In genomic region chr14:4726038-4726880, GRCm38 (mm10) we compare ENCODE assay signal across 11 mouse cellular contexts. TPM values are rescaled to one million over a fixed set of nuclear protein-coding genes. Genes with fewer than 3 reads are reported as not detected.
DNase-seq lines count a peak whose midpoint lies in the region; ATAC-seq and TF ChIP-seq lines count a peak whose summit lies in the region.
"Not testable (repeated sequence)": the region's sequence is repeated elsewhere in the genome, so short reads cannot be mapped to it uniquely, and the experiment has no call there.
"Had no signal": no experiment of that assay in that cellular context is flagged by ENCODE, and none has a peak within 500 bp of the region (broad histone marks: within the 10 kb centered on the region; RNA-seq: fewer than 3 reads in every experiment).

Gene Gm3252 (plus strand): TSS chr14:4726775.

- ATAC-seq in forebrain, embryonic 13.5 days; heart, embryonic 13.5 days (ENCODE audit: extremely low read depth, insufficient number of reproducible peaks, low FRiP score, low TSS enrichment); hindbrain, embryonic 16.5 days; lung, postnatal 0 days; neural tube, embryonic 11.5 days (ENCODE audit: insufficient read depth, low FRiP score, low TSS enrichment): not testable (repeated sequence)

- not testable (repeated sequence) for H3K4me1 ChIP-seq in forebrain, embryonic 13.5 days; heart, embryonic 13.5 days; hindbrain, embryonic 16.5 days (ENCODE audit: control insufficient read depth, insufficient read depth, low read depth, low read length); lung, postnatal 0 days (ENCODE audit: insufficient read depth, low read depth, low read length); neural tube, embryonic 11.5 days (ENCODE audit: control insufficient read depth, insufficient read depth, low read length)

- TF ChIP-seq CTCF in left cerebral cortex, adult 2 months (IDR thresholded peaks at IDR 0.05); lung, postnatal 0 days (IDR thresholded peaks at IDR 0.05): not testable (repeated sequence)

- intact Hi-C loops in left cerebral cortex, adult 2 months (cut with DNase I), result not testable (repeated sequence)

- not testable (repeated sequence) for H3K9ac ChIP-seq in forebrain, embryonic 13.5 days; heart, embryonic 13.5 days; lung, postnatal 0 days (replicated peaks; ENCODE audit: low read depth); neural tube, embryonic 11.5 days (ENCODE audit: low read length)
- peak within 1 kb of the TSS; percentile 45 for H3K9ac ChIP-seq in hindbrain, embryonic 16.5 days (ENCODE audit: low read depth, low read length)

- not testable (repeated sequence) for H3K9me3 ChIP-seq in forebrain, embryonic 13.5 days (replicated peaks); heart, embryonic 13.5 days; hindbrain, embryonic 16.5 days (ENCODE audit: control insufficient read depth, low read length); lung, postnatal 0 days (ENCODE audit: low read length); neural tube, embryonic 11.5 days (ENCODE audit: control insufficient read depth, low read length)

- peak within 1 kb of the TSS; percentile 34 for H3K4me3 ChIP-seq in forebrain, embryonic 13.5 days
- peak within 1 kb of the TSS; percentile 35 for H3K4me3 ChIP-seq in heart, embryonic 13.5 days
- peak within 1 kb of the TSS; percentile 34 for H3K4me3 ChIP-seq in hindbrain, embryonic 16.5 days (ENCODE audit: low read length)
- 0 out of 2 replicates have a peak within 1 kb of the TSS, but pooled peaks have one; percentile 22 for H3K4me3 ChIP-seq in left cerebral cortex, adult 2 months
- not testable (repeated sequence) for H3K4me3 ChIP-seq in lung, postnatal 0 days (ENCODE audit: low read depth, low read length); neural tube, embryonic 11.5 days (ENCODE audit: low read depth, low read length)

- H3K36me3 ChIP-seq in forebrain, embryonic 13.5 days (ENCODE audit: poor library complexity, severe bottlenecking); heart, embryonic 13.5 days; hindbrain, embryonic 16.5 days (ENCODE audit: control insufficient read depth, insufficient read depth, low read length); lung, postnatal 0 days (ENCODE audit: insufficient read depth, low read length); neural tube, embryonic 11.5 days (ENCODE audit: control insufficient read depth, insufficient read depth, low read length): not testable (repeated sequence)

- TF ChIP-seq EP300 in lung, postnatal 0 days (IDR thresholded peaks at IDR 0.05), result not testable (repeated sequence)

- DNase-seq in embryo, embryonic 11 days, result peak; percentile 0
- DNase-seq in left cerebral cortex, adult 2 months (ENCODE audit: extremely low spot score in 1 of 2, low spot score in 2 of 2), result peak in 1 of 2 experiments; percentile 5
- DNase-seq in lung, postnatal 0 days (ENCODE audit: low spot score), result peak; percentile 1
- DNase-seq in neural tube, embryonic 11.5 days (ENCODE audit: low spot score), result peak; percentile 7
- peak; percentile 2 for DNase-seq in thymus, postnatal 4 days

- not testable (repeated sequence) for H3K27ac ChIP-seq in forebrain, embryonic 13.5 days; heart, embryonic 13.5 days (replicated peaks); hindbrain, embryonic 16.5 days (ENCODE audit: low read depth, low read length); left cerebral cortex, adult 2 months; lung, postnatal 0 days (ENCODE audit: low read length); neural tube, embryonic 11.5 days (ENCODE audit: low read depth, low read length)

- 4% methylated on average over 6 of the region's 47 CpGs for WGBS in forebrain, embryonic 13.5 days
- WGBS in heart, embryonic 13.5 days, result 3% methylated on average over 5 of the region's 47 CpGs
- 1% methylated on average over 11 of the region's 47 CpGs for WGBS in hindbrain, embryonic 16.5 days
- WGBS in lung, postnatal 0 days, result 0% methylated on average over 2 of the region's 47 CpGs
- under 1% methylated on average over 10 of the region's 47 CpGs for WGBS in neural tube, embryonic 11.5 days

- H3K27me3 ChIP-seq in forebrain, embryonic 13.5 days; heart, embryonic 13.5 days (replicated peaks); hindbrain, embryonic 16.5 days (replicated peaks; ENCODE audit: control insufficient read depth, insufficient read depth, low read length); lung, postnatal 0 days (replicated peaks; ENCODE audit: insufficient read depth, low read length); neural tube, embryonic 11.5 days (ENCODE audit: control insufficient read depth, insufficient read depth, low read length): not testable (repeated sequence)

- H3K4me2 ChIP-seq in forebrain, embryonic 13.5 days, result peak within 1 kb of the TSS; percentile 53
- H3K4me2 ChIP-seq in heart, embryonic 13.5 days, result peak within 1 kb of the TSS; percentile 55
- H3K4me2 ChIP-seq in hindbrain, embryonic 16.5 days (ENCODE audit: low read length), result peak within 1 kb of the TSS; percentile 48
- H3K4me2 ChIP-seq in lung, postnatal 0 days (replicated peaks; ENCODE audit: low read depth, low read length), result not testable (repeated sequence)
- peak within 1 kb of the TSS; percentile 29 for H3K4me2 ChIP-seq in neural tube, embryonic 11.5 days (ENCODE audit: low read depth)

RNA-seq across cellular contexts. Expression of gene Gm3252, which starts in this region (rescaled TPM):
- polyA plus RNA-seq in forebrain, embryonic 13.5 days (2015; fragmentation: Nextera tagmentation; extraction: Ambion mirVana), result 1.5 and 1.7 TPM in 2 replicates
- polyA plus RNA-seq in heart, embryonic 13.5 days (2015; fragmentation: Nextera tagmentation; extraction: Ambion mirVana), result 0.47 and 0.93 TPM in 2 replicates
- 3.0 and 3.8 TPM in 2 replicates for polyA plus RNA-seq in hindbrain, embryonic 16.5 days (2015; fragmentation: Nextera tagmentation; extraction: Ambion mirVana)
- total RNA-seq in left cerebral cortex, adult 2 months (2021), result under 1 TPM in 1 of 2 experiments, not detected in 1; 0.41 TPM
- 0.14 TPM in 1 of 2 replicates, not detected in the other for polyA plus RNA-seq in lung, postnatal 0 days (2015; fragmentation: Nextera tagmentation; extraction: Ambion mirVana)
- 0.24 and 0.49 TPM in 2 replicates for polyA plus RNA-seq in neural tube, embryonic 11.5 days (2014; fragmentation: Nextera tagmentation; extraction: Ambion mirVana)
- total RNA-seq: CH12.LX; megakaryocyte, adult 5-6 weeks had no signal
- polyA plus RNA-seq: liver, postnatal 0 days had no signal

Comparison
In these comparisons a context has a peak if more than half of its experiments do, and no peak if none do; other contexts are left out.
1. Peak in DNase-seq in lung, postnatal 0 days; RNA of the gene not detected or under 1 TPM.
2. Peak in DNase-seq and H3K4me2 ChIP-seq in neural tube, embryonic 11.5 days; RNA of the gene not detected or under 1 TPM.